Mouse (Mus musculus): ENCODE data around the gene Farp1.

Farp1 gene

GRCm38 (mm10) chr14:121264453-121264852 lies 229.5 kb downstream of the Farp1 start:
- DNase-seq (ENCODE audit: low spot score) = no peak

DNA sequence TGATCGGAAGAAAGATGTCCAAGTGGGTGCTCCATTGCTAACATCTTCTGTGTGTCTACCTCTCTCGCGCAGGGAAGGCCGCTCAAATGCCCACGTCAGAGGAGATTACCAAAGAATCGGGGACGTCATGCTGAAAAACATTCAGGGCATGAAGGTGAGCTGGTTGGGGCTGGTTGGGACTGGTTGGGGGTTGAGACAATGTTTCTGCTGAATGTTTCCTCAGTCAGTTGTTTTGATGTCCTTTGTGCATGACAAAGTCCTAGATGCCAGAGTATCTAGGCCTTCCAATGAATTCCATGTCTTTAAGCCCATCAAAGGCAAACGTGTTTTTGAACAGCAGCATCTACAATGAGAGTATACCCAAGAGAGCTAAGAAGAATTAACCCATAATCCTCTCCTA lies 232.8 kb downstream of the Farp1 start:
- no peak for DNase-seq (ENCODE audit: low spot score)

DNA sequence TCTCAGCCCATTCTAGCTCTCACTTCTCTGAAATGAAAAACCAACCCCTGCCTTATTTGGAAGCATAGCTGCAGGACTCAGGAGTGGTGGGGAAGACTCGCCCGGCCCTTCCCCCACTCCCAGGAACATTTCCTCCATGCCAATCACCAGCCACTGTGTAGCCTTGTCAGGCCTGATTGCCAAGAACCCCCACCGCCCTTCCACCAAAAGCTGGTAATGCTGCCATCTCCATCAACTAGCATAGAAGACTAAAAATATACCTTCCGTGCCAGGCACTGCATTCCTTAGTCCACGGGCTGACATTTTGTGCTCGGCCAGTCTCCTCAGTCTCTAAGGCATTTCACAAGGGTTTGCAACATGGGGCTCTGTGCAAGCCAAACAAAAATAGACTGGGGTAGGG lies 235.5 kb downstream of the Farp1 start:
- DNase-seq (ENCODE audit: low spot score) = no peak

GRCm38 (mm10) chr14:121274985-121275384 lies 240.0 kb downstream of the Farp1 start:
- DNase-seq (ENCODE audit: low spot score) = no peak

- DNase-seq (ENCODE audit: low spot score) = no peak
Observed at GRCm38 (mm10) chr14:121276016-121276415, 241.0 kb downstream of the Farp1 start.

GRCm38 (mm10) chr14:121279106-121279505 lies 244.1 kb downstream of the Farp1 start:
- DNase-seq (ENCODE audit: low spot score) = peak; percentile 80

DNA sequence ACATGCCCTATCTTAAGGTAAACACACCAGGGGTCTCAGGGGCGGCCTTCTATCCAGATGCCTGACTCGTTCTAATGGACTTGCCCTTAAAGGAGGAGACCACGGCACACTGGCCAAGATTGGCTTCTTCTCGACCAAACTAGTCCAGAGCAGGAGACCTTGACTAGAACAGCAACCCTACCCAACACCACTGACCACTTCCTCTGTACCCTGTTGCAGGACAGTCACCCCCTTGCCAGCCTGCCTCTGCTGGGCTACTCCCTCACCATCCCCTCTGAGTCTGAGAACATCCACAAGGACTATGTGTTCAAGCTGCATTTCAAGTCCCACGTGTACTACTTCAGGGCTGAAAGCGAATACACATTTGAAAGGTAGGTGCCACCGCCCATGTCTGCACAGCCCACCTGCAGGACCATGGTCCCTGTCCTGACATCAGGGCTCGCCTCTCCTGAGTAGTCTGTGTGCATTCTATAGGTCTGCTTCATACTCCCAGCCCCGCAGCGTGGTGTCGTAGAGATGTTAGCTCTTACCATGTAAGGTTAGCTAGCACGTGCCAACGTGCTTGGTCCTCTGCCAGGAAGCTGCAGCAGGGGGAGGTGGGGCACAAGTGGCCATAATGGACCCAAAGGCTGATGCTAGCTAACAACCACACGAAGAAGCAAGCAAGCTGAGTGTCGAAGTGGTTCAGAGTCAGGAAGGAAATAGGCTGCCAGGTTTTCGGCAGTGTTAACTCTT lies 245.8 kb downstream of the Farp1 start:
- DNase-seq (ENCODE audit: low spot score) = no peak

DNA sequence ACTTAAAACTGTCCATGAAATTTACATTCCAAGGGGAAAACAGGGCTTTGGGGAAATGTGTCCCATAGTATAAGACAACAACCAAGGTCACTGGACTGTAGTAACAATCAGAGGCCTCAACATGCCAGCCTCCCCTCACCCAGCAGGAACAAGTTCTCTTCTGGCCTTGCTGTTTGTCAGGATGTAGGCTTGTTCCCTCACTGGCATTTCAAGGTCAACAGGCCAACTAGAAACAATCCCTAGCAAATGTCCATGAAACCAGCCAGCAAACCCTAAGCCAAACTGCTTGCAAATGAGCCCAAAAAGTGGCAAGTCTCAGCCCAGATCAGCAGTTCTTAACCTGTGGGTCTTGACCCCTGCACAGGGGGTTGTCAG lies 246.3 kb downstream of the Farp1 start:
- no peak for DNase-seq (ENCODE audit: low spot score)

- no peak for DNase-seq (ENCODE audit: low spot score)
Observed at GRCm38 (mm10) chr14:121285379-121286120, 250.6 kb downstream of the Farp1 start.

DNA sequence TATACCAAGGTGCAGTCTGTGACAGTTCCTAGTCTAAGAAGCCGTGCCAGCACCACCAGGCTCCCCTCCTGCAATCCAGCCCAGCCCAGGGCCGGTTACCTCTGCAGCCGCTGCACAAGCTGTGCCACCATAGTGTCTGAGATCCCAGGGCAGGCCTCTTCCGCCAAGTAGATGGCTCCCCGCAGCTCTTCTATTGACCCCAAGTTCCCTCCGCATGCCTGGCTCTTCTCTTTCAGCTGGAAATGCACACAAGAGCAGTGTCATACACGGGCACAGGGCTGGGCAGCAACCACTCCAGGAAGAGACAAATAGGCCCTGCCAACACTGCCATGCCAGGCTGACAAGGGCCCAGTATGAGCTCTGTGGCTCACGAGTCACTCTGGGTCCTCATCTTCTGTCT lies 256.9 kb downstream of the Farp1 start:
- DNase-seq (ENCODE audit: low spot score) = no peak

- no peak for DNase-seq (ENCODE audit: low spot score)
Observed at GRCm38 (mm10) chr14:121292391-121292790, 257.4 kb downstream of the Farp1 start.

DNA sequence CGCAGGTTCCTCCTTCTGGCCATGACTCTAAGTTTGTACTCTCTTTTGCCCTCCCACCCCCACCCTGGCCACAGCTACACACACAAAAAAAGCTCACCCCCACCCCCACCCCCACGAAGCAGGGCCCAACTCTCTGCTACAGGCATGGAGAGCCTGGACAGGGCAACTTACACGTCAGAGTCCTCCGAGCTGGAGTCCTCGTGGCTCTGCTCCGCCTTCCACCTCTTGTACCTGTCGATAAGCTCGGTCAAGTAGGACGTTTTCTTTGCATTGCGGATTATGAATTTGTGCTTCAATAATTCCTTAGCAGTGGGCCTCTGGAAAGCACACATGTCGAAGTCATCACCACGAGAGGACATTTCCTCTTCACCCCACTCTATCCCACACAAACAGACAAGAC lies 259.5 kb downstream of the Farp1 start:
- no peak for DNase-seq (ENCODE audit: low spot score)

- DNase-seq (ENCODE audit: low spot score) = no peak
Observed at GRCm38 (mm10) chr14:121297103-121297502, 262.1 kb downstream of the Farp1 start.

GRCm38 (mm10) chr14:121298537-121298936 lies 263.5 kb downstream of the Farp1 start:
- DNase-seq (ENCODE audit: low spot score) = no peak

DNA sequence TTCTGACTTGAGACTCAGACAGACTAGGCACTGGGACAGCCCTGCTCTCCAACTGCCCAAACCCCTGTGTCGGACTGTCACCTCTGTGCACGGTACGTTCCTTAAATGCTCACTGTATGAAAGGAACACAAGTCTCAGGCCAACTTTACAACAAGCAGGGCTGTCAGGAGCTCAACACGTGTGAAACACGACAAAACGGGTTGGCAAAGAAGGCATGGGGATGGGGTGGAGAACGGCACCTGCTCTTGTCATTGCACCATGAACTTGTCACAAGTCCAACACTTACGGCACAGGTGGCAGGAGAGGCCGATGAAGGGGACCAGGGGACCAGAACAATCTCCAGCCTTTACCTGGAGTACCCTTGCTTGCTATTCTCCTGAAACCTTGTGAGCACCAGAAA lies 264.1 kb downstream of the Farp1 start:
- no peak for DNase-seq (ENCODE audit: low spot score)

DNA sequence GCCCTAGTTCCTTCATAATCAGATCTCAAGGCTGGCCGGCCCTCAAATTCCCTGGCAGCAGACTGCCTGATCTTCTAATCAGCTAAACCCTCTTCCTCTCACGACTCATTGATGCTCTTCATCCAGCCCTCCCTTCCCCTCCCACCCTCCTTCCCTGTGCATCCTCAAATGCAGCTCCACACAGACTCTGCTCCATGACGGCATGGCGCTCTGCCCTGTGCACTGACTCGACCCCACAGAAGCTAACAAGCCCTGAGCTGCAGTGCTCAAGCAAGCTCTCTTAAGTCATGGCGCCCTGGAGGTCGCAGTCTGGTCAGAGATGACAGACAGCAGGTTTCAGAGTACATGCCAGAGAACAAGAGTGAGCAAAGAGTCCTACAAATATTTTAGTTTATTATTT lies 269.5 kb downstream of the Farp1 start:
- DNase-seq (ENCODE audit: low spot score) = no peak

GRCm38 (mm10) chr14:121305316-121306064 lies 270.5 kb downstream of the Farp1 start:
- DNase-seq (ENCODE audit: low spot score) = no peak

GRCm38 (mm10) chr14:121309909-121310308 lies 274.9 kb downstream of the Farp1 start:
- DNase-seq (ENCODE audit: low spot score) = no peak

GRCm38 (mm10) chr14:121310325-121311080 lies 275.5 kb downstream of the Farp1 start:
- no peak for DNase-seq (ENCODE audit: low spot score)

DNA sequence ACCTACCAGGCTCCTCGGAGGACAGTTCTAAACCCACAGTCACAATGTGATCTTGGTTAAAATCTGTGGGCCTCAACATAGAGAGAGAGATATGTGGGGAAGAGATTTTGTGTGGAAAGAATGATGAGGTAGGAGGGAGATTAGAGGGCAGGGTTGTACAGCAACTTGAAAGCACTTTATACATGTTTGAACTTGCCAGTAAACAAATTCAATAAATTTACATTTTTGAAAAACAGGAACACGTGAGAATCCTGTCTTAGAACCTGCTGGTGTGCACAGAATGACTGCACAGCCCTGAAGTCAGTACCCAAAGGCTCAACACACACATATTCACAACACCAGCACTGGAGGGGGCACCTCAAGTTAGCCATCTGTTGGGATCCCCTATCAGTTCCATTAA lies 276.1 kb downstream of the Farp1 start:
- DNase-seq (ENCODE audit: low spot score) = no peak

GRCm38 (mm10) chr14:121313283-121313682 lies 278.3 kb downstream of the Farp1 start:
- DNase-seq (ENCODE audit: low spot score) = no peak

DNA sequence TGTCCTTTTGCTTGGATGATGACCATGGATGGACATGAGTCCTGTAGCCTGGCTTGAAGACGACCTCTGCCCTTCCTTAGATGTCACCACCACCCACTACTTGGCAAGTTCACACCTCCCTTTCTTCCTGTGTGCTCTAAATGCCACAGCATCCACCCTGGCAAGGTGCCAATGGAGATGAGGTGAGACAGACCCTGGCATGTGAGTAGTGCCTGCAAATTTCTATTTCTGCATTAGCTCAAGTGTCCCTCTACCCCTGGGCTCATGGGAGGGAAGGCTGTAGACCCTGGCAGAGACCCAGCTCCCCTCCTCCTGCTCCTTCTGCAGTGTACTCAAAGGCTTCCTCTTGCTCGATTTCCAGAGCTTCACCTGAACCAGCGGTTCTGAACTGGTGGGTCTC lies 279.9 kb downstream of the Farp1 start:
- DNase-seq (ENCODE audit: low spot score) = no peak
